Comparison of ENCODE assay signal across 25 mouse cellular contexts in the genomic region with DNA sequence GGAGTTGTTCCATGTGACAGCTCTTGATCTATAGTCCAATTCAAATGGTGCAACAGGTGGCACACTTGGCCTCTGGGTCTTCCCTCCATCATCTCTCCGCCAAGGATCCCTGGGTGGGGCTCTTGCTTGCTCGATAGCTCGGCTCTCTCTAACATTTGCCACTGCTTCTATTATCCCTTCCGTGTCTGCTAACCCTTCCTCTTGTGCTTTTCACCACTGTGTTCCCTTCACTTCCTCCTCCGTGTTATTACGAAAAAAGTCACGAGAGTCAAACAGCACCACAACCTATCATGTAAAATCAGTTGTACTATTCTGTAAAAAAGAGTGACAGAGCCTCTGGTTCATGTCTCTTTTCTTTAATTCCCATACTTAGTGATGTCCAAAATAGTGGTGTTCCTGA.
"Had no signal": no experiment of that assay in that cellular context is flagged by ENCODE, and none has a peak within 500 bp of the region (broad histone marks: within the 10 kb centered on the region; RNA-seq: fewer than 3 reads in every experiment).

No protein-coding gene starts in this region.

- H3K4me2 ChIP-seq: heart, embryonic 12.5 days; hindbrain, embryonic 12.5 days; hindbrain, embryonic 14.5 days; intestine, embryonic 15.5 days; kidney, embryonic 15.5 days; limb, embryonic 13.5 days; limb, embryonic 15.5 days; liver, embryonic 12.5 days had no signal

- H3K36me3 ChIP-seq: heart, embryonic 10.5 days; heart, embryonic 12.5 days; hindbrain, embryonic 10.5 days; hindbrain, embryonic 12.5 days; intestine, embryonic 15.5 days; kidney, embryonic 15.5 days; limb, embryonic 13.5 days; limb, embryonic 15.5 days; liver, embryonic 12.5 days had no signal

- H3K27ac ChIP-seq: heart, embryonic 10.5 days; hindbrain, embryonic 10.5 days; hindbrain, embryonic 12.5 days; hindbrain, embryonic 14.5 days; intestine, embryonic 15.5 days; kidney, embryonic 15.5 days; kidney, postnatal 0 days; limb, embryonic 13.5 days; limb, embryonic 15.5 days; liver, embryonic 12.5 days had no signal

- H3K9ac ChIP-seq: heart, embryonic 12.5 days; hindbrain, embryonic 12.5 days; hindbrain, embryonic 14.5 days; intestine, embryonic 15.5 days; kidney, embryonic 15.5 days; limb, embryonic 13.5 days; limb, embryonic 15.5 days; liver, embryonic 12.5 days had no signal

- H3K27me3 ChIP-seq: intestine, embryonic 15.5 days; limb, embryonic 15.5 days had no signal

- H3K9me3 ChIP-seq: heart, embryonic 10.5 days; heart, embryonic 12.5 days; hindbrain, embryonic 10.5 days; hindbrain, embryonic 12.5 days; intestine, embryonic 15.5 days; kidney, embryonic 15.5 days; limb, embryonic 13.5 days; limb, embryonic 15.5 days; liver, embryonic 12.5 days had no signal

- DNase-seq: gastrocnemius, postnatal 14 days; gastrocnemius, postnatal 36 days; heart, postnatal 10 days; heart, postnatal 4 days; kidney, adult 2 months; kidney, adult 9 months; kidney, postnatal 14 days; kidney, postnatal 36 days; layer of hippocampus, adult 9-11 months; layer of hippocampus, postnatal 36 days; left cerebral cortex, postnatal 4 days had no signal

- ATAC-seq: hindbrain, embryonic 16.5 days; inflammation-experienced regulatory T-cells, adult 6 months; intestine, embryonic 15.5 days; intestine, postnatal 0 days; liver, embryonic 12.5 days had no signal

- H3K4me3 ChIP-seq: heart, embryonic 10.5 days; heart, embryonic 12.5 days; hindbrain, embryonic 10.5 days; hindbrain, embryonic 12.5 days; intestine, embryonic 15.5 days; kidney, embryonic 15.5 days; limb, embryonic 13.5 days; limb, embryonic 15.5 days; liver, embryonic 12.5 days had no signal

- H3K4me1 ChIP-seq: heart, embryonic 10.5 days; heart, embryonic 12.5 days; hindbrain, embryonic 12.5 days; intestine, embryonic 15.5 days; liver, embryonic 12.5 days had no signal
